Mouse (Mus musculus): ENCODE data around the gene Gucy2c.

DNA sequence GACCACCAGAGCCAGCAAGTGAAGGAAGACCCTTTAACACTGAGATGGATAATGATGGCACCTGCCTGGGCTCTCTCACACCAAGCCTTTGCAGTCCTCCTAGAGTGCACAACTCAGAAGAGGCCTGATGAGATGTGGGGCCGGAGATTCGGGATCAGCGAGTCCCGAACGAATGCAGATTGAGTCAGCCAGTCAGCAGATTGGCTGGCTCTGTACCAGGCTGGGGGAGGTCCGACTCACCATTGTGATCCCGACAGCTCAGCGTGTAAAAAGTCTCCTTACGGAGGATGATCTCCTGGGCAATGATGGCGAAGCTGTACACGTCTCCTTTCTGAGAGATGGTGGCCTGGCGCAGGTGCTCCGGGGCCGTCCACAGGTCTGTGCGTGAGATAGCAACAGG lies 61.1 kb downstream of the Gucy2c start:
- no peak for TF ChIP-seq GATA1 (IDR thresholded peaks at IDR 0.05; ENCODE audit: borderline replicate concordance, low read length)
- no peak for TF ChIP-seq FLI1 (IDR thresholded peaks at IDR 0.05; ENCODE audit: low read length)

Measured in megakaryocyte, embryonic 14.5 days (primary cell).